Mouse (Mus musculus) forelimb bud, embryonic 11.5 days (tissue): ENCODE results near the gene Trdmt1.

Source experiments
- DNase-seq: peaks from one replicate; pipeline ENCODE4 v3.0.0-alpha.2; 2012; ENCODE audit warnings: low read depth, low spot score

Trdmt1 gene

DNA sequence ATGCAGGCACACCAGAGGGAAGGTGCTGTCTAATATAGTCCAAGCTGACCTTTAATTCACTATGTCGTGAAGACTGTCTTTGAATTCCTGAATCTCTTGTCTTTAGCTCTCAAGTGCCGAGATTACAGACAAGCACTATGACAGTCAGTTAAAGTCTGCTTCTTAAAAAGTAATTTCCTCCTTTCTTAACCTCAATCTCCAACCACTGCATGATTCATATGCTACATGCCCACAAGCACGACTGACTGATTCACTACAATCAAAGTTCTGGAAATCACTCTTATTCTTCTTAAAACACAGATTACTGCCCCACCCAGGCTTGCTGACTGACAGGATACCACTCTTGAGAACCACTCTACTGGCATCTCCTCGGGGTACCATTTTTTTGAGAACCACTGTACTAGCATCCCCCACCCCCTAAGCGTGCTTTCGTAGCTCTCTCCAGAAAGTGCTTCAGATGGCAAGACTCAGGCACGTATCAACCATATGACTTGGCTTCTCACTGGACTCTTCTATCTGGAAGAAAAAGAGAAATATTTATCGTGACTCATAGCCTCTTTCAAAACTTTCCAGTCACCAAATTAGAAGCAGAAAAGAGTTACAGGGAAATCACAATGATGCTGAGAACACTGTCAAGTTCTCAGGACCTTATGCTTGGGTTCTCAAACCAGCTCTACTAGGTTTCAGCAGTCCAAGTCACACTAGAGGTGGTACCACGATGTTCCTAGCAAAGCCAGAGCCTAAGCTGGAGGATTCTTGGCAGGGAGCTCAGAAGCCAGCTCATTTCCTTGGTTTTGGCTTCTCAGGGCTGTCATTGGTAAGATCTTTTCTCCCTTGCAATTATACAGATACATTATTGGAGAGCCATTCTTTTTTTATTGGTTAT, 12.9 kb upstream of the Trdmt1 start:
- no peak for DNase-seq

DNA sequence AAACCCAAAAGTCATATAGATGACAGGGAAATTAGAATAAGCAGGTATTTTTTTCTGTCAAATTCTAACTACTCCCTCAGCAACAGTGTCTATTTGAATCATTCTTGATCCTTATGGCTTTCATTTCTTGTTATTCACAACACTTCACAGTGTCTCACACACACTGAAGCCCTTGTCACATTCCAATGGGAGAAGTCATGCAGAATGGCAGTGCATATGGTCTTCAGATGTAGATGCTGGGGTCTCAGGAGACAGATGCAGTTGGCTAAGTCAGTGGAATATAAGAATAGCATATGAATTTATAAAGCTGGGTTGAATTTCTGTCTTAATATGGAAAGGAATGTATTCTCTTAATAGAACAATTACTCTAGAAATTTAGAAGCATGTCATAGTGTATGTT, 11.8 kb upstream of the Trdmt1 start:
- no peak for DNase-seq

- no peak for DNase-seq
Measured at GRCm38 (mm10) chr2:13553966-13554365, 9.5 kb upstream of the Trdmt1 start.

- no peak for DNase-seq
Measured at GRCm38 (mm10) chr2:13548749-13549148, 4.3 kb upstream of the Trdmt1 start.

- DNase-seq = no peak
Measured at GRCm38 (mm10) chr2:13543519-13544124, 846 bp downstream of the Trdmt1 start.

DNA sequence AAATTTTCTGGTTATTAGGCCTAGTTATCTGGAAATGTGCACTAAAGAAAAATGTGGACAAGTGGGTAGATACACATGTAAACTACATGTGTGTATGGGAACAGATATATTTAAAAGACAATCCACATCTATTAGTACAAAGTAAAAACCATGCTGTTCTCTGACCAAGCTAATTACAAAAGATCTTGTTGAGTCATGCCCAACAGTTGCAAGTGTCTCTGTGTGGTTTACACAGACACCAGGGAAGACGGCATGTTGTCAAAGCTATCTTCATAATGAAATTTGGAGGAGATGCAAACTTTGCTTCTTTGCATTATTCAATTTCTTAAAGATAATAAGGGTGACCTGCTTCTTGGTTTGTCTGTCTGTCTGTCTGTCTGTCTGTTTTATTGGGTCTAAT, 4.6 kb downstream of the Trdmt1 start:
- DNase-seq = no peak

DNA sequence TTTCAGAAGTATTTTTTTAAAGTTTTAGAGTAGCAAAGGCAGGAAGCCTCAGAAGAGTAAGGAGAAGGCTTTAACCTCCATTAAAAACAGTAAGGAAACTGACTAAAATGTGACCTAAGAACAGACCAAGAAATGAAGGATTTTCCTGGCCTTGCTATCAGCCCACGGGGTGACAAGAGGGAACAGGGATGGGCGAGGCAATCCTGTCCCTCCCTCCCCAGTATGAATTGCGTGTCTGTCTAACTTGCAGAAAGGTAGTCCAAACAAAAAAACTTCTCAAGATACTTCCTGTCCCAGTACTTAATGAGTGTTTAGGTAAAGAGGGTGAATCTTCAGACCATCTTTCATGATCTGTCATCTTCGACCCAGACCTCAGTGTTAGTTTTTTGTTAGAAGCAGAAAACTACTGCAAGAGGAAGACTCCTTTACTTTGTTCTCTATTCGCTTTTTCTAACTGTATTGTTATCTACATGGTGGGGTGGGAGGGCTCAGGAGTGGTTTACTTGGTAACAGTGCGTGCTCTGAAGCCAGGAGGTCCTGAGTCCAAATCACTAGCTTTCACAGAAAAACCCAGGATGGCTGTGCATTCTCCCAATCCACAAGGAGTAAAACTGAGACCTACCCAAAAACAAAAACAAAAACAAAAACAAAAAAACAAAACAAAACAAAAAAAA, 5.6 kb downstream of the Trdmt1 start:
- DNase-seq = no peak

DNA sequence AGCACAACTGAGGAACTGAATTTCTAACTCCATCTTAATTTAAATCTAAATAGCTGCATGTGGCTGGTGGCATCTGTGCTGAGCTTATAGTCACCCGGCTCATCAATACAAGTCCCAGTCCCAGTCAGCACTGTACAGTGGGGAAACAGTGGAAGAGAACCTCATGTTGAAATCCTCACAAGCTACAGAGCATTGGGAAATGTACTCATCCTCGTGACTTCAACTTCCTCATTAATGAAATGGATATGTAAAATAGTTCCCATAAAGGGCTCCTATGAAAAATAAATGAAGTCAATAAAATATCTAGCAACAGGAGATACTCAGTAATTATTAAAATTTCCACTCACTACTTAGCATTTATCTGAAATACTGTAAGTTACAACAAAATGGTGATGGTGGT, 6.2 kb downstream of the Trdmt1 start:
- no peak for DNase-seq

GRCm38 (mm10) chr2:13537733-13538132, 6.7 kb downstream of the Trdmt1 start:
- no peak for DNase-seq

DNA sequence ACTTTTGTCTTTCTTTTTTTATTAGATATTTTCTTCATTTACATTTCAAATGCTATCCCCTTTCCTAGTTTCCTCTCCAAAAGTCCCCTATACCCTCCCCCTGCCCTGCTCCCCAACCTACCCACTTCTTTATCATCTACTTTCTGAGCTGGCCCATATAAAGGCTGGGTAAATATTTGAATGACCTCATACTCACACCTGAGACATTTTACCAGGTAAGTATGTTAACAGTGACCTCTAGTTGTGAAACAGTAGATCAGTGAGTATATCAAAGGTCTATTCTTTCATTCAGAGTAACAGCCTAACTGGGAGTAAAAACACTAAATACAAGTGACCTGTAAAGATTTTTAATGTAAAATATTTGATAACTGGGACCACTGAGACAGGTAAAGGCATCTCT, 7.7 kb downstream of the Trdmt1 start:
- DNase-seq = no peak

- DNase-seq = no peak
Measured at GRCm38 (mm10) chr2:13530639-13531038, 13.8 kb downstream of the Trdmt1 start.

DNA sequence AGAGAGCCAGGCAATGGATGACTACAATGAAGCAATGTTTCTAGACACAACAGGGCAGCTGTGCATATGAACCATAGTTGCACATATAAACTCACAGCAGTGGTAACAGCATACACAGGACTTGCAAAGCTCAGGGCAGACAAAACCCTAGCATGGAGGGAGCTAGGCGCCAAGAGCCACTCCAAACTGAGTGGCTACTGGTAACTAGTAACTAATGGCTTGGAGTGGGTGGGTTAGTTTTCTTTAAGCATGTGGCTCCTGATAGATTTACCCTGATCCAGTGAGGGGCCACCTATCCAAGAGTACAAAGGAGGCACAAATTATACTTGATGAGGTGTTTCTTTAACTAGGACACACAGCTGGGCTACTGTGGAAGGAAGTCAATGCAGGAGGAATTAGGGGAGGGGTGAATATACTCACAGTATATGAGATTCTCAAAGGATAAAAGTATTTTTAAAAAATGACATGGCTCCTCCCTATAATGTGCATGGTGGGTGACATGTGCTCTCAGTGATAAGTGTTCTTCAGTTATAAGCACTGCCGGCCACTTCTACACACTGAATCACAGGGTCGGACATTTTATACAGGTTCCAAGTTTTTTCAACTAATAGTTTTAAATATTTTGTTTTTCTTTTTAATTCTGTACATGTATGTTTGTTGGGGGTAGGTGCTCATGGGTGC, 15.1 kb downstream of the Trdmt1 start:
- no peak for DNase-seq

GRCm38 (mm10) chr2:13527531-13527930, 16.9 kb downstream of the Trdmt1 start:
- no peak for DNase-seq

DNA sequence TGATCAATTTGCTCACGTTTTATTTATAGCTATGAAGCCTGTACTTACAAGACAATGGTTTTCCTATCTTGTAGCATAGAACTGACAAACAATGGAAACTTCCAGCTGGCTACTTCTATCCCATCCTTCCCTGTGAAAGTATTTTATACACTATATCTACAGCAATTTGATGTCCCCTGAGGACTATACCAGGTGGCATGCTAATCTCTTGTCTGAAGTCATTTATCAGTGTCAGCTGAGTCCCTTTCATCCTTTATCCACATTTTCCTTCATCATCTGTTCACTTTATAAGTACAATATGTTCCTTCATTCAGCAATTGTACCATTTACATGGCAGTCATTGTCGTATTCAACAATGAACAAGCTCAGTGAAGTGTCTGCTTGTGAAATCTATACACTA, 17.3 kb downstream of the Trdmt1 start:
- DNase-seq = no peak

- no peak for DNase-seq
Measured at GRCm38 (mm10) chr2:13526205-13526604, 18.3 kb downstream of the Trdmt1 start.

DNA sequence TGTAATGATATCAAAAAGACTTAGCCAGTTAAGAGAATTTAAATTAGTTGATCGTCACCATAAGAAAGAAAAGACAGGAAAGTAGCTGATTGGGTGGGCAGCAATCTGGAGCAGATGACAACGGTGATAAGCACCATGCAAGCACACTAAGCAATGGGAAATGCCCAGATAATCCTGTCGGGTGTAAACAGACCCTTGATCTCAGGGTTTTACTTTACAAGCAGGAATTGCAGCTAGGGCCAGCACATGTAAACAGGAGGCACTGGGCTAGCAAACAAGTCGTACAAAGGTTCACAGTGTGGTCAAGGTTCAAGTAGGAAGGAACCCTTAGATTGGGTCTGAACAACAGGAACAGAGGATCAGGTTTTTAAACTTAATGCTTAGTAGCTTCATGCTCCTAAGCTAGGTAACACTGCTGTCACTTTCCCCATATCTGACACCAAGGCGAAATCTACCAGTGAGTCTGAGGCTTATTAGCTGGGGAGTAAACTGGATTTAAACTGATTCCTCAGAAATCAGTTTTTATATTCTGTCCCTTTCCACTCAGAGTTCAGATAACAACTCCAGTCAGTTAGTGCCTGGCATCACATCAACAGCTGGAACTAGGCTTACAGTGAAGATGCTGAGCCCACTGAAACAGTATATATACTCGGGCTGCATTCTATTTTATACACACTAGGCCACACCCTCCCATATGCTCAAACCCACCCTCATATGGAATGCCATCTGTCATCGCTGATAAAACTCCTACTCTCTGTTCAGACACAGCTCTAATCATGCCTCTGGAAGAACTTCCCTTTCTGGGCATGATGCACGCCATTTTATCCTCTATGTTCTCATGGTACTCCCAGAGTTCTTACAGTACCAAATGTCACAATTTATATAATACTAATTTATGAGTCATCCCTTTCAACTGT, 20.7 kb downstream of the Trdmt1 start:
- no peak for DNase-seq

DNA sequence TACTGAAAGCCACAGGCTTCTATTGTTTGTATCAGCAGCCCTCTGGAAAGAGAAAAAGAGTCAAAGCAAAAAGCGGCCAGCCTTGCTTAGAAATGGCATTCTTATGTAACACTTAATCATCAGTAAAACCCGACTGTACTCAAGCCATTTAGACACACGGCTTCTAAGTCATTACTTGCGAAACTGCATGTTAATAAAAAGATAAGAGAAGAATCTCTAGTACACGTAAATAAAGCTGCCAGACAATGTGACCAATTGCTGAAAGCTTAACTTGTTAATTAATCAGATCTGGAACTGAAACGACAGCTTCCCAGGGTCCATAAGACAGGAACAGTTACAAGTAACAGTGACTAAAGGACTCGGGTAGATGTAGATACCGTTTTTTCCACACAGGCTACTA, 22.4 kb downstream of the Trdmt1 start:
- no peak for DNase-seq

DNA sequence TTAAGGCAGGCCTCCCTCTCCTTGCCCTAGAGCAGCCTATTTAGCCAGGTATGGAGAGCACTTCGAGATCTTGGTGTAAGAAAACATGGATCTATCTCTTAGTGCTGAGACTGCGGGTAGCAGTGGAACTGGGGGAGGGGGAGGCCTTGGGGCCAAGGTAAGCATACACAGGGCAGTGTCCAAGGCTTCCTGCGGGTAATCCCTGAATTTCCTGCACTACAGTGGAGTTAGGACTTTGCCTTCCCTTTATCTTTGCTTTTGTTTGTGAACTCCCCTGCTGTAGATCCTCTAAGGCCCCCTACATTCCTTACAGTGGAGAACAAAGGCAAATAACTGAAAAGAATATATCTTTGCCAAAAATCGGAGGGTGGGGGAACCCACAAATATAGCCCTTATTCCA, 29.5 kb downstream of the Trdmt1 start:
- no peak for DNase-seq

DNA sequence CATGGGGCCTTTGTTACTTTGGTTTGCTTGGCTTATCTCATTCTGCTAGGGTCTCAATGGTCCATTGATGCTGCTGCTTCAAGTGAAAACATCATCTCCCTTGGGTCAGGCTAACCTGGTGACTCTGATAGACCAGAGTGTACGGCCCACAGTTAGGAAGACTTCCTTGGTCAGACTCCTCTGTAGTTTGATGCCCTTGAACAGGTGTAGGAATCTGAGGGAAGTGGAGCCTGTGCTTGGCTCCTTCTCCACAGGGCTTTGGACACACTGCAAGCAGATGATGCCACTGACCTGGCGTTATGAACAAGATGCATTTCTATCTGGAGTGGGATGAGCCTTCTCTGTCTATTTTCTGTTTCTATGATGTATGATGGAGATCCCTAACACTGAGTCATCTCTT, 41.8 kb downstream of the Trdmt1 start:
- DNase-seq = no peak

GRCm38 (mm10) chr2:13501553-13501952, 42.9 kb downstream of the Trdmt1 start:
- DNase-seq = no peak
